Mouse (Mus musculus): ENCODE measurements at regions not wholly inside any gene's neighbourhood (a gene's known extent, or its start where the extent isn't known, plus 50 kb on each side); places are given as distances from the start of the nearest gene placed in this dataset.

DNA sequence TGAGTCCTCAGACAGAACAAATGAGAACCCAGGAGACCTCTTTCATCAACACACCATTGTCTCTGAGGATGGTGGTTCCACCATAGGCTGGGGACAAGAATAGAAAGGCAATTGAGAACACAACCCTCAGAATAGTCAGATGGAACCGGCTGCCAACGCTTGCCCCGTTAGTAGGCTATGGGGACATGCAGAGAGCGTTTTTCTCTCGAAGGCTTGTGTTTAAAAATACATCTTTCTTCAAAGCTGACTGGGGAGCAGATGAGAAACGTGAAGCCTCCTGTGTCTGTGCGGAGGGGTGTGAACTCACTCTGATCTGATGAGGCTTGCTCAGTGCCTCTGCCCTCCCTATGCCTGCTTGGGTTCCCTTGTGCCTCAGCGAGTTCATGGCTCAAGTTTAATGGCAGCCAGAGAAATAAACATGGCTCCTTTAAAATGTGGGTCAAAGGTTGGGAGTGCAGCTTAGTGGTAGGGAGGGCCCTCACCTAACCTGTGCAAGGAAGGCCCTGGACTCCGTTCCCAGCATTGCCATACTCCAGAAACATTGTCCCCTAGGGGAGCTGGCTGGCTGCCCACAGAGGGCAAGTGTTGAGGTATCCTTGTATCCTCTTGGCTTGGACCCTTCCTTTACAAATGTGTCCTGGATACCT, 53.7 kb upstream of the Tarbp1 start:
- no peak overlapping the region for H3K9ac ChIP-seq (ENCODE audit: low read depth, low read length)
- no peak for TF ChIP-seq CTCF (IDR thresholded peaks at IDR 0.05; ENCODE audit: low read depth)
- peaks cover 10% of the 10 kb centered on the region for H3K4me1 ChIP-seq (replicated peaks; ENCODE audit: insufficient read depth, low read length)
- no peak overlapping the region for H3K4me2 ChIP-seq (ENCODE audit: low read length)
- no peaks in the 10 kb centered on the region for H3K36me3 ChIP-seq (ENCODE audit: insufficient read depth, low read length)
- WGBS: 66% methylated on average over 9 of the region's 9 CpGs
- H3K27me3 ChIP-seq (ENCODE audit: insufficient read depth, low read length): no peaks in the 10 kb centered on the region
- no peak overlapping the region for H3K27ac ChIP-seq
- no peaks in the 10 kb centered on the region for H3K9me3 ChIP-seq (replicated peaks; ENCODE audit: low read length)
- DNase-seq (ENCODE audit: low spot score): no peak
- no peak overlapping the region for H3K4me3 ChIP-seq (replicated peaks; ENCODE audit: low read depth, low read length)
- no peak for ATAC-seq (replicated peaks; ENCODE audit: low FRiP score, low read depth)

GRCm38 (mm10) chr8:126526864-126527571, 52.2 kb upstream of the Tarbp1 start:
- ATAC-seq (replicated peaks; ENCODE audit: low FRiP score, low read depth): peak; percentile 42; the same call in 1 of the 2 replicates
- Histone ChIP-seq H3K4me1 (replicated peaks; ENCODE audit: insufficient read depth, low read length) (peaks cover 10% of the 10 kb centered on the region), H3K9ac (ENCODE audit: low read depth, low read length) (no peak overlapping the region)

GRCm38 (mm10) chr8:126525575-126525974, 50.7 kb upstream of the Tarbp1 start:
- no peaks in the 10 kb centered on the region for H3K27me3 ChIP-seq (ENCODE audit: insufficient read depth, low read length)
- H3K9ac ChIP-seq (ENCODE audit: low read depth, low read length): no peak overlapping the region
- H3K36me3 ChIP-seq (ENCODE audit: insufficient read depth, low read length): no peaks in the 10 kb centered on the region
- no peak for ATAC-seq (replicated peaks; ENCODE audit: low FRiP score, low read depth)
- H3K4me2 ChIP-seq (ENCODE audit: low read length): no peak overlapping the region
- H3K4me1 ChIP-seq (replicated peaks; ENCODE audit: insufficient read depth, low read length): peaks cover 10% of the 10 kb centered on the region; the same call in 1 of the 2 replicates
- 95% methylated on average over 1 of the region's 1 CpGs for WGBS
- H3K27ac ChIP-seq: no peak overlapping the region
- no peaks in the 10 kb centered on the region for H3K9me3 ChIP-seq (replicated peaks; ENCODE audit: low read length)
- no peak for TF ChIP-seq CTCF (IDR thresholded peaks at IDR 0.05; ENCODE audit: low read depth)
- H3K4me3 ChIP-seq (replicated peaks; ENCODE audit: low read depth, low read length): no peak overlapping the region
- DNase-seq (ENCODE audit: low spot score): no peak

More at GRCm38 (mm10) chr8:126526864-126527571, 52.2 kb upstream of the Tarbp1 start:
- peak; percentile 87 for DNase-seq (ENCODE audit: low spot score)
- no peak for TF ChIP-seq CTCF (IDR thresholded peaks at IDR 0.05; ENCODE audit: low read depth)
- Histone ChIP-seq H3K36me3 (ENCODE audit: insufficient read depth, low read length) (no peaks in the 10 kb centered on the region), H3K4me2 (ENCODE audit: low read length) (no peak overlapping the region), H3K27me3 (ENCODE audit: insufficient read depth, low read length) (no peaks in the 10 kb centered on the region), H3K9me3 (replicated peaks; ENCODE audit: low read length) (no peaks in the 10 kb centered on the region), H3K4me3 (replicated peaks; ENCODE audit: low read depth, low read length) (no peak overlapping the region), H3K27ac (peak overlapping the region; percentile 82)
- WGBS: 18% methylated on average over 14 of the region's 14 CpGs
